Mouse (Mus musculus): ENCODE data around the gene Fcrlb. TPM values are rescaled to one million over a fixed set of nuclear protein-coding genes. Genes with fewer than 3 reads are reported as not detected.

The Fcrlb gene
- total RNA-seq, 2 experiments from 2014 or later: 0.54 TPM; not detected in 1

- no peak for DNase-seq (ENCODE audit: extremely low spot score in 1 of 2, low spot score in 1 of 2)
Measured at GRCm38 (mm10) chr1:170908341-170908740, 4.4 kb downstream of the Fcrlb start.

- peak; percentile 33 to 34 for DNase-seq (ENCODE audit: extremely low spot score in 1 of 2, low spot score in 1 of 2)
Measured at GRCm38 (mm10) chr1:170907456-170908191, 5.1 kb downstream of the Fcrlb start.

DNA sequence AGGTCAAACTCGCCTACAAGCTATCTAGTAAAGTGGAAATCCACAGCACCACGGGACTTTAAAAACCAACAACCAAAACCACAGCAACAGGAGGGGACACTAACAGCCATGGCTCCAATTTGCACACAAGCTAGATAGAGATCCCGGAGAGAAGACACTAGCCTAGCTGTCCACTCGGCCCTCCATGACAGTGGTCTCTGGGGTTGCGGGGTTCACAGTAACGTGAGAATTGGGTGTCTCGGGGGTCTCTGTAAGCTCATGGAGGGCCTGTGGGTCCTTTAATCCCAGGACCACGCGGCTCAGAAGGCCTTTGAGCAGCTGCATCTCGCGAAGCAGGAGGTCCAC is 5.7 kb downstream of the Fcrlb start:
- no peak for DNase-seq (ENCODE audit: extremely low spot score in 1 of 2, low spot score in 1 of 2)

DNA sequence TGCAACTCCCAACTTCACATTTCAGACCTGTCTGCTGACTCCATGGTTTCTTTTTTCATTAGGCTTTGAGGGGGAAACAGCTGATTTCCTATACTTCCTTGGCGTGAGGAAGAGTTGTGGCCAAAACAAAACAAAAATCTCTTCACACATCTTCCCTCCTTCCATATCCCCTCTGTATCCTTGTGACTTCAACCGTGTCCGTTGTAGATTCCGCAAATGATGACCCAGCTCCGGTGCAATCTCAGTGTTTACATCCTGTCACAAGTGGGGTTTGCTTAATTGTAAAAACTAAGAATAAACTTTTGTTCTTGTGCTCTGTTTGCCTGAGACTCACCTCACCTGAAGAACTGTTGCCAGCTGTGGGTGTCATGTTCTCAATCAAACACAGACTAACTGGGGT is 9.3 kb downstream of the Fcrlb start:
- DNase-seq (ENCODE audit: extremely low spot score in 1 of 2, low spot score in 1 of 2): no peak

GRCm38 (mm10) chr1:170901536-170902238 is 11.1 kb downstream of the Fcrlb start:
- DNase-seq (ENCODE audit: extremely low spot score in 1 of 2, low spot score in 1 of 2): peak; percentile 77 to 95

- peak in 1 of 2 experiments; percentile 72 for DNase-seq (ENCODE audit: extremely low spot score in 1 of 2, low spot score in 1 of 2)
Measured at GRCm38 (mm10) chr1:170900799-170901467, 11.8 kb downstream of the Fcrlb start.

- DNase-seq (ENCODE audit: extremely low spot score in 1 of 2, low spot score in 1 of 2): no peak
Measured at GRCm38 (mm10) chr1:170898413-170899075, 14.2 kb downstream of the Fcrlb start.

- DNase-seq (ENCODE audit: extremely low spot score in 1 of 2, low spot score in 1 of 2): no peak
Measured at GRCm38 (mm10) chr1:170896651-170897281, 16.0 kb downstream of the Fcrlb start.

DNA sequence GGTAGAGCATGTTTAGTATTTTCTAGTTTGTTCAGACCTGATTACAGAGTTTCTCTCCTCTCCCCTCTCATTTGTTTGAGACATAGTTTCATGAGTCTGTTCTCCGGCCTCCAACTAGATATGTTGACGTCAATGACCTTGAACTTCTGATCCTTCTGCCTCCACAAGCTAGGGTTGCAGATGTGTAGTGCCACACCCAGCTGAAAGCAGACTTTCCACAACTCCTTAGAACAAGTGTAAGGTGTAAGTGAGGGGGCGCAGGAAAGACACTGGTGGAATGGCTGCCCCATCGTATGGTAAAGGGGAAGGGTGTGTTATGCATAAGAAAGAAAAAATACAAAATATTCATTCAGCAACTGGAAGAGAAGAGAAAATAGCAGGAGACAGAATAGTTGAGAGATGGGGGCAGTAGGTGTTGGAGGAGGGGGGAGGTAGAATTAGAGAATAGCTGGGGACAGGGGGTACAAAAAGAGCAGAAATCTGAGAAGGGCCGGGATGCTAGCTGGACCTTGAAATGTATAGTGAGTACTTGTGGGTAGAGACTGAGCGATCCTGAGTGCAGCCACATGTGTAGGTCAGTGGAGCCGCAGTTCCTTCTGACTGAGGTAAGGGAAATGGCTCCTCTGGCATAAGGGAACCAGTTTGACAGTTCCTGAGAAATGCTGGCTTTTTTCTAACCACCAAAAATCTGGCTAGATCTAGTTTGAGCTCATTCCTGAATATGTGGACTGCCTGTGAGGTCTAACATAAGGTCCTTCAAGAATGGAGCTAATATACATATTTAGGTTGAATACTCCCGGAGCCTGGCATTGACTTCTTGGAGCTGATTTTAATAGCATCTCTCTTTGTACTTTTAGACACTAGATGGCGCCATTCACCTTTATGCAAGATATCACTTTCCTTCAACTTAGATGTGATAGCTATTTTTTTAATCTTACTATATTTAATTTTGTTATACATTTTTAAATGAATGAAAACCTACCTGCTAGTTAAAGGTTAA is 17.8 kb downstream of the Fcrlb start:
- no peak for DNase-seq (ENCODE audit: extremely low spot score in 1 of 2, low spot score in 1 of 2)

GRCm38 (mm10) chr1:170892279-170892678 is 20.5 kb downstream of the Fcrlb start:
- no peak for DNase-seq (ENCODE audit: extremely low spot score in 1 of 2, low spot score in 1 of 2)

- no peak for DNase-seq (ENCODE audit: extremely low spot score in 1 of 2, low spot score in 1 of 2)
Measured at GRCm38 (mm10) chr1:170891646-170892045, 21.1 kb downstream of the Fcrlb start.

GRCm38 (mm10) chr1:170889310-170889709 is 23.4 kb downstream of the Fcrlb start:
- no peak for DNase-seq (ENCODE audit: extremely low spot score in 1 of 2, low spot score in 1 of 2)

DNA sequence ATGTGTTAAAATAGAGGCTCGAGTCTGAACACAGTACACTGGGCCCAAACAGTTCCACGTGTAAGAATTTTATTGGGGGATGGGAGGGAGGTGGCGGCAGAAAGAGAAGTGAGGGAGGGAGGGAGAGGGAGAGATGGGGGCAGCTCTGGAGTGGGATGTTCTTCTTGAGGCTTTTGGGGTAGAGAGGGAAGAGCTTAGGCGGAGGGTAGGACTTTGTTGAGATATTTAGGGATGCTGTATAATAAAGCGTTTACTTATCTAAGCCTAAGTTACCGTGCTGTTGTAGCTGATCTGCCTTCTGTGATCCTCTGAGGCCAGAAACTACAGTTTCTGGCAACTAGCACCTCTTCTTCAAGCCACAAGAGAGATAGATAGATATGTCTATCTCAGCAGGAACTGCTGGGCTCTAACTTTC is 26.7 kb downstream of the Fcrlb start:
- no peak for DNase-seq (ENCODE audit: extremely low spot score in 1 of 2, low spot score in 1 of 2)

GRCm38 (mm10) chr1:170884978-170885561 is 27.7 kb downstream of the Fcrlb start, which contains the start of the genes Gm26620 and Dusp12:
Gm26620 (plus strand) TSS chr1:170885065.
Dusp12 (minus strand) TSS chr1:170885540.
- peak; percentile 74 to 75 for DNase-seq (ENCODE audit: extremely low spot score in 1 of 2, low spot score in 1 of 2)

- no peak for DNase-seq (ENCODE audit: extremely low spot score in 1 of 2, low spot score in 1 of 2)
Measured at GRCm38 (mm10) chr1:170884390-170884789, 28.4 kb downstream of the Fcrlb start.

- no peak for DNase-seq (ENCODE audit: extremely low spot score in 1 of 2, low spot score in 1 of 2)
Measured at GRCm38 (mm10) chr1:170882915-170883485, 29.7 kb downstream of the Fcrlb start.

DNA sequence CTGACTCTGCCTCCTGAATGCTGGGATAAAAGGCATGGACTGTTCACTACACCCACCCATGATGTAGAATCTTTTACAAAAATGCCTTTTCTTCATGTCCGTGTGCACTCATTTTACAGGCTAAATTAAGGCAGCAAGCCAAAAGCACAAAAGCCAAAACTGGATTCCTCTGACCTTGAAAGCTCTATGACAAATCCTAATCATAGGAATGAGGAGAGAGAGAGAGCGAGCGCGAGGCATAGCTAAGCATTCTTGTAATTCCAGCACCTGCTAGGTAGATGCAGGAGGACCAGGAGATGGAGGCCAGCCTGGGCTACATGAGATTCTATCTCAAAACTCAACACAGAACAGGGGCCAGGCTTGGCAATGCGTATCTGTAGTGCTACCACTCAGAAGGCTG is 35.8 kb downstream of the Fcrlb start:
- DNase-seq (ENCODE audit: extremely low spot score in 1 of 2, low spot score in 1 of 2): no peak

GRCm38 (mm10) chr1:170875676-170876075 is 37.1 kb downstream of the Fcrlb start:
- no peak for DNase-seq (ENCODE audit: extremely low spot score in 1 of 2, low spot score in 1 of 2)
